Comparison of ENCODE assay signal across 17 mouse cellular contexts in genomic region chr9:86534071-86534470, GRCm38 (mm10).
"Had no signal": no experiment of that assay in that cellular context is flagged by ENCODE, and none has a peak within 500 bp of the region (broad histone marks: within the 10 kb centered on the region; RNA-seq: fewer than 3 reads in every experiment).

No protein-coding gene starts in this region.

- H3K4me1 ChIP-seq: neural tube, embryonic 12.5 days; neural tube, embryonic 13.5 days; neural tube, embryonic 15.5 days; stomach, embryonic 15.5 days had no signal

- DNase-seq: retina, postnatal 1 day; right cerebral cortex, adult 18-20 months; right cerebral cortex, postnatal 14 days; right cerebral cortex, postnatal 25 days; right cerebral cortex, postnatal 4 days; spleen, adult 18-20 months; thymus, adult 18-20 months; thymus, adult 2 months; thymus, postnatal 14 days; thymus, postnatal 25 days; thymus, postnatal 36 days; thymus, postnatal 4 days had no signal

- H3K27me3 ChIP-seq: neural tube, embryonic 12.5 days; neural tube, embryonic 13.5 days; neural tube, embryonic 15.5 days; stomach, embryonic 15.5 days had no signal

- H3K9me3 ChIP-seq: neural tube, embryonic 12.5 days; neural tube, embryonic 13.5 days; neural tube, embryonic 15.5 days; stomach, embryonic 15.5 days had no signal

- H3K4me3 ChIP-seq: neural tube, embryonic 12.5 days; neural tube, embryonic 13.5 days; neural tube, embryonic 15.5 days; stomach, embryonic 15.5 days had no signal

- H3K9ac ChIP-seq: neural tube, embryonic 12.5 days; neural tube, embryonic 13.5 days; neural tube, embryonic 15.5 days; stomach, embryonic 15.5 days had no signal

- H3K4me2 ChIP-seq: neural tube, embryonic 12.5 days; neural tube, embryonic 13.5 days; neural tube, embryonic 15.5 days; stomach, embryonic 15.5 days had no signal

- H3K27ac ChIP-seq: neural tube, embryonic 12.5 days; neural tube, embryonic 13.5 days; neural tube, embryonic 15.5 days; stomach, embryonic 15.5 days; stomach, postnatal 0 days had no signal
